Mouse (Mus musculus) heart, adult 2 months (tissue): ENCODE results near the gene Vmn1r57. TPM values are rescaled to one million over a fixed set of nuclear protein-coding genes. Genes with fewer than 3 reads are reported as not detected.
"Not testable (repeated sequence)": the region's sequence is repeated elsewhere in the genome, so short reads cannot be mapped to it uniquely, and the experiment has no call there.

Experiments
- DNase-seq, 2 experiments: peaks; one replicate each; pipeline ENCODE4 v3.0.0; 2021
- H3K27ac ChIP-seq: fragments of 200-600 bp; 2 replicates; pipeline ENCODE4 v1.8.1; 2022
- H3K27me3 ChIP-seq: fragments of 200-500 bp; 2 replicates; pipeline ENCODE4 v1.6.1; 2012; ENCODE audit warnings: mild to moderate bottlenecking, low read length, inconsistent platforms, mixed read lengths; ENCODE audit not compliant: control insufficient read depth, insufficient read depth
- H3K36me3 ChIP-seq: fragments of 200-500 bp; 2 replicates; pipeline ENCODE4 v1.6.1; 2012; ENCODE audit warnings: low read length, inconsistent platforms; ENCODE audit not compliant: control insufficient read depth, insufficient read depth
- H3K4me1 ChIP-seq: fragments of 200-500 bp; 2 replicates; pipeline ENCODE4 v1.6.1; 2011; ENCODE audit warnings: low read length; ENCODE audit not compliant: control insufficient read depth, insufficient read depth
- H3K4me3 ChIP-seq: fragments of 200-600 bp; 2 replicates; pipeline ENCODE4 v1.8.1; 2022
- H3K79me2 ChIP-seq: fragments of 200-500 bp; replicated peaks from 2 replicates; pipeline ENCODE4 v1.6.1; 2012; ENCODE audit warnings: mild to moderate bottlenecking, inconsistent platforms, low read length, moderate library complexity, mixed read lengths; ENCODE audit not compliant: control insufficient read depth, insufficient read depth
- H3K9ac ChIP-seq: fragments of 200-500 bp; 2 replicates; pipeline ENCODE4 v1.6.1; 2012; ENCODE audit warnings: low read depth, mild to moderate bottlenecking, control low read depth, inconsistent platforms, low read length, mixed read lengths
- CTCF ChIP-seq: fragments of 200-600 bp; IDR thresholded peaks from 2 replicates; pipeline ENCODE4 v1.8.1; 2022; ENCODE audit warnings: antibody characterized with exemption, mild to moderate bottlenecking, moderate library complexity
- EP300 ChIP-seq: fragments of 200-500 bp; IDR thresholded peaks from 2 replicates; pipeline ENCODE4 v1.6.1; 2011; ENCODE audit warnings: low read depth, low read length, control low read depth; ENCODE audit not compliant: insufficient read depth
- POLR2A ChIP-seq: fragments of 200-500 bp; IDR thresholded peaks from 2 replicates; pipeline ENCODE4 v1.6.1; 2011; ENCODE audit warnings: mild to moderate bottlenecking, low read depth, low read length, control low read depth; ENCODE audit not compliant: insufficient read depth
- WGBS: fragments of 180-500 bp; shearing (Covaris S2); methylation state at CpG from one replicate; pipeline ENCODE4 v1.1.7; 2018; 5-methylcytosine and 5-hydroxymethylcytosine counted together
- intact Hi-C: fragments of 180-260 bp; cut with DNase I; formaldehyde crosslinking; loops from one replicate; pipeline ENCODE4 v1.15.1; 2025
- long read RNA-seq: library from polyadenylated mRNA; stranded (forward); transcript quantifications from one replicate; pipeline ENCODE4 v2.0.0, GENCODE M21; 2021
- polyA plus RNA-seq: library from polyadenylated mRNA; depleted of rRNA; stranded (reverse); fragments of >200 nt; gene quantifications from 2 replicates; pipeline ENCODE4 v1.2.3, GENCODE M21; 2012; rRNA removed
- total RNA-seq, 2 experiments: library from RNA; stranded (reverse); gene quantifications; 2 replicates each; pipeline ENCODE4 v1.2.3; 2021

Vmn1r57 gene
- not detected for total RNA-seq
- polyA plus RNA-seq = not detected in 2 replicates
- long read RNA-seq = 0 reads

- DNase-seq, intact Hi-C loops, H3K79me2 ChIP-seq, H3K27ac ChIP-seq, H3K27me3 ChIP-seq, H3K36me3 ChIP-seq, H3K4me1 ChIP-seq, H3K4me3 ChIP-seq, H3K9ac ChIP-seq: not testable (repeated sequence)
- WGBS = 44% methylated on average over 1 of the region's 1 CpGs
Observed at GRCm38 (mm10) chr7:5218193-5218592, at the start of gene Vmn1r57. Vmn1r57 (plus strand) TSS chr7:5218493.

GRCm38 (mm10) chr7:5196647-5197046, 21.6 kb upstream of the Vmn1r57 start, which contains the start of gene Vmn1r56:
Vmn1r56 (minus strand) TSS chr7:5196747.
- H3K79me2 ChIP-seq, H3K4me1 ChIP-seq, H3K36me3 ChIP-seq, H3K27me3 ChIP-seq, H3K9ac ChIP-seq, DNase-seq, H3K4me3 ChIP-seq, H3K27ac ChIP-seq, intact Hi-C loops: not testable (repeated sequence)

- Histone ChIP-seq H3K36me3 (no peaks in the 10 kb centered on the region), H3K27ac (no peak overlapping the region), H3K27me3 (no peaks in the 10 kb centered on the region), H3K9ac (no peak overlapping the region), H3K79me2 (no peaks in the 10 kb centered on the region), H3K4me1 (no peaks in the 10 kb centered on the region), H3K4me3 (no peak overlapping the region)
- no peak for TF ChIP-seq EP300
- no peak for TF ChIP-seq POLR2A
- TF ChIP-seq CTCF = no peak
- DNase-seq = no peak
- 75% methylated on average over 3 of the region's 3 CpGs for WGBS
- intact Hi-C loops = no loop called here
Observed at GRCm38 (mm10) chr7:5263051-5263450, 44.8 kb downstream of the Vmn1r57 start.

Other genes starting within 250 kb of the Vmn1r57 start
- gene Sbk3, start 247.3 kb upstream of the Vmn1r57 start, total RNA-seq = 10 to 100 TPM; 39.4 to 46.1 TPM
- gene Sbk3, start 247.3 kb upstream of the Vmn1r57 start, polyA plus RNA-seq = 66.1 and 72.5 TPM in 2 replicates
- gene Zfp579, start 222.3 kb upstream of the Vmn1r57 start, total RNA-seq = 10 to 100 TPM; 12.3 to 14.0 TPM
- gene Zfp579, start 222.3 kb upstream of the Vmn1r57 start, polyA plus RNA-seq = 51.8 and 70.2 TPM in 2 replicates
- 1 to 10 TPM; 8.7 to 9.2 TPM for gene Zfp524, start 204.1 kb upstream of the Vmn1r57 start, total RNA-seq
- 14.7 and 17.7 TPM in 2 replicates for gene Zfp524, start 204.1 kb upstream of the Vmn1r57 start, polyA plus RNA-seq
- 10 to 100 TPM; 17.9 to 20.4 TPM for gene Fiz1, start 203.8 kb upstream of the Vmn1r57 start, total RNA-seq
- gene Fiz1, start 203.8 kb upstream of the Vmn1r57 start, polyA plus RNA-seq = 18.2 and 20.4 TPM in 2 replicates
- gene Gm44973, start 203.0 kb upstream of the Vmn1r57 start, total RNA-seq = not detected
- gene Gm44973, start 203.0 kb upstream of the Vmn1r57 start, polyA plus RNA-seq = not detected in 2 replicates
- gene Zfp865, start 198.1 kb upstream of the Vmn1r57 start, total RNA-seq = 10 to 100 TPM; 13.8 to 13.9 TPM
- 13.5 and 16.9 TPM in 2 replicates for gene Zfp865, start 198.1 kb upstream of the Vmn1r57 start, polyA plus RNA-seq
- gene Ccdc106, start 197.9 kb upstream of the Vmn1r57 start, total RNA-seq = under 1 TPM in 1 of 2 experiments, not detected in 1; 0.25 TPM
- gene Ccdc106, start 197.9 kb upstream of the Vmn1r57 start, polyA plus RNA-seq = 0.53 TPM in 1 of 2 replicates, not detected in the other
- not detected for gene 4632433K11Rik, start 184.4 kb upstream of the Vmn1r57 start, total RNA-seq
- not detected in 2 replicates for gene 4632433K11Rik, start 184.4 kb upstream of the Vmn1r57 start, polyA plus RNA-seq
- 1 to 10 TPM; 5.0 to 5.6 TPM for gene Zfp784, start 180.0 kb upstream of the Vmn1r57 start, total RNA-seq
- 6.7 and 7.0 TPM in 2 replicates for gene Zfp784, start 180.0 kb upstream of the Vmn1r57 start, polyA plus RNA-seq
- gene Zfp580, start 167.0 kb upstream of the Vmn1r57 start, total RNA-seq = 1 to 10 TPM; 3.4 to 4.4 TPM
- gene Zfp580, start 167.0 kb upstream of the Vmn1r57 start, polyA plus RNA-seq = 7.4 and 12.7 TPM in 2 replicates
- gene U2af2, start 156.3 kb upstream of the Vmn1r57 start, total RNA-seq = 10 to 100 TPM; 65.6 to 68.5 TPM
- 84.4 and 118 TPM in 2 replicates for gene U2af2, start 156.3 kb upstream of the Vmn1r57 start, polyA plus RNA-seq
- gene Epn1, start 138.3 kb upstream of the Vmn1r57 start, total RNA-seq = 100 to 1,000 TPM; 160 to 192 TPM
- 174 and 181 TPM in 2 replicates for gene Epn1, start 138.3 kb upstream of the Vmn1r57 start, polyA plus RNA-seq
- not detected for gene Rfpl4, start 101.5 kb upstream of the Vmn1r57 start, total RNA-seq
- gene Rfpl4, start 101.5 kb upstream of the Vmn1r57 start, polyA plus RNA-seq = not detected in 2 replicates
- 1 to 10 TPM; 6.2 to 8.1 TPM for gene Rasl2-9, start 92.5 kb upstream of the Vmn1r57 start, total RNA-seq
- 3.9 and 5.7 TPM in 2 replicates for gene Rasl2-9, start 92.5 kb upstream of the Vmn1r57 start, polyA plus RNA-seq
- not detected for gene Vmn1r55, start 68.8 kb upstream of the Vmn1r57 start, total RNA-seq
- gene Vmn1r55, start 68.8 kb upstream of the Vmn1r57 start, polyA plus RNA-seq = not detected in 2 replicates
- not detected for gene Vmn1r56, start 21.7 kb upstream of the Vmn1r57 start, total RNA-seq
- gene Vmn1r56, start 21.7 kb upstream of the Vmn1r57 start, polyA plus RNA-seq = not detected in 2 replicates
- gene Gm5065, start 132.0 kb downstream of the Vmn1r57 start, total RNA-seq = not detected
- gene Gm5065, start 132.0 kb downstream of the Vmn1r57 start, polyA plus RNA-seq = not detected in 2 replicates
- gene Nlrp2, start 132.5 kb downstream of the Vmn1r57 start, total RNA-seq = not detected
- gene Nlrp2, start 132.5 kb downstream of the Vmn1r57 start, polyA plus RNA-seq = not detected in 2 replicates
- gene Vmn1r58, start 194.9 kb downstream of the Vmn1r57 start, total RNA-seq = not detected
- not detected in 2 replicates for gene Vmn1r58, start 194.9 kb downstream of the Vmn1r57 start, polyA plus RNA-seq
- gene Vmn1r59, start 238.3 kb downstream of the Vmn1r57 start, total RNA-seq = not detected
- gene Vmn1r59, start 238.3 kb downstream of the Vmn1r57 start, polyA plus RNA-seq = not detected in 2 replicates